8 mouse cellular contexts compared by ENCODE assay signal in genomic region chr4:155562725-155563399, GRCm38 (mm10). TPM values are rescaled to one million over a fixed set of nuclear protein-coding genes. Genes with fewer than 3 reads are reported as not detected.
DNase-seq lines count a peak whose midpoint lies in the region; ATAC-seq and TF ChIP-seq lines count a peak whose summit lies in the region.

No protein-coding gene starts in this region.

- H3K36me3 ChIP-seq in ES-E14 (ENCODE audit: control insufficient read depth, insufficient read depth, low read length, poor library complexity, severe bottlenecking) = peaks cover 24% of the 10 kb centered on the region
- H3K36me3 ChIP-seq in forebrain, embryonic 13.5 days (ENCODE audit: poor library complexity, severe bottlenecking) = peaks cover 39% of the 10 kb centered on the region
- peaks cover 30% of the 10 kb centered on the region for H3K36me3 ChIP-seq in lung, embryonic 15.5 days

- intact Hi-C loops in heart, postnatal 25 days (cut with DNase I) = no loop called here

- peak overlapping the region; percentile 9; the same call in 1 of the 2 replicates for H3K9ac ChIP-seq in ES-E14 (ENCODE audit: insufficient read depth, low read depth, low read length, poor library complexity, severe bottlenecking)
- H3K9ac ChIP-seq in forebrain, embryonic 13.5 days = peak overlapping the region; percentile 58
- H3K9ac ChIP-seq in lung, embryonic 15.5 days = peak overlapping the region; percentile 32

- H3K9me3 ChIP-seq in ES-E14 (ENCODE audit: control insufficient read depth, insufficient read depth, low read depth, low read length) = no peaks in the 10 kb centered on the region
- H3K9me3 ChIP-seq in forebrain, embryonic 13.5 days (replicated peaks) = no peaks in the 10 kb centered on the region
- H3K9me3 ChIP-seq in lung, embryonic 15.5 days = no peaks in the 10 kb centered on the region

- no peak for DNase-seq in ES-E14 (ENCODE audit: low read depth, low spot score)
- DNase-seq in cerebellum, adult 11-12 months = peak; percentile 82
- DNase-seq in heart, postnatal 25 days (ENCODE audit: low spot score) = peak; percentile 42
- peak; percentile 53 for DNase-seq in layer of hippocampus, adult 9-11 months
- DNase-seq in retina, embryonic 14.5 days (ENCODE audit: low spot score) = peak; percentile 47

- WGBS in forebrain, embryonic 13.5 days = 2% methylated on average over 19 of the region's 19 CpGs
- WGBS in lung, embryonic 15.5 days = 2% methylated on average over 19 of the region's 19 CpGs

- H3K27me3 ChIP-seq in forebrain, embryonic 13.5 days = no peaks in the 10 kb centered on the region
- H3K27me3 ChIP-seq in lung, embryonic 15.5 days = no peaks in the 10 kb centered on the region

- in situ Hi-C loops in ES-E14 (cut with MboI; ENCODE audit: low sequenced_read_pairs in 2 of 2, unreplicated experiment in 2 of 2) = no loop called here

- 0 out of 2 replicates have a peak, but pooled peaks have one; percentile 7 for ATAC-seq in forebrain, embryonic 13.5 days
- ATAC-seq in lung, embryonic 15.5 days (ENCODE audit: borderline replicate concordance, extremely low read depth, low FRiP score, low TSS enrichment) = peak; percentile 31; the same call in 1 of the 2 replicates
- no peak for ATAC-seq in granulocyte monocyte progenitor cell, adult 5-6 weeks (replicated peaks; ENCODE audit: poor library complexity, severe bottlenecking)

- no peak overlapping the region for H3K27ac ChIP-seq in ES-E14 (ENCODE audit: insufficient read depth, low read depth, low read length, poor library complexity, severe bottlenecking)
- peak overlapping the region; percentile 74 for H3K27ac ChIP-seq in forebrain, embryonic 13.5 days
- H3K27ac ChIP-seq in lung, embryonic 15.5 days = peak overlapping the region; percentile 94

- H3K4me3 ChIP-seq in ES-E14 (ENCODE audit: insufficient read depth in 1 of 2, low read depth in 1 of 2, low read length in 2 of 2, poor library complexity in 1 of 2, severe bottlenecking in 1 of 2) = peak overlapping the region in 1 of 2 experiments; percentile 32; a peak in 2 of 4 replicates
- H3K4me3 ChIP-seq in forebrain, embryonic 13.5 days = peak overlapping the region; percentile 65
- H3K4me3 ChIP-seq in lung, embryonic 15.5 days = peak overlapping the region; percentile 91

- H3K4me2 ChIP-seq in forebrain, embryonic 13.5 days = peak overlapping the region; percentile 85
- peak overlapping the region; percentile 89 for H3K4me2 ChIP-seq in lung, embryonic 15.5 days

- peaks cover 6 to 15% of the 10 kb centered on the region in 2 experiments; a peak in 3 of 4 replicates for H3K4me1 ChIP-seq in ES-E14 (ENCODE audit: control insufficient read depth in 2 of 2, insufficient read depth in 2 of 2, low read length in 2 of 2, poor library complexity in 1 of 2)
- H3K4me1 ChIP-seq in forebrain, embryonic 13.5 days = peaks cover 36% of the 10 kb centered on the region
- H3K4me1 ChIP-seq in lung, embryonic 15.5 days = peaks cover 44% of the 10 kb centered on the region

TF ChIP-seq in ES-E14, 5 proteins besides CTCF, POLR2A, EP300 and RAD21:
- peak; percentile 81 for TF ChIP-seq ZNF384 (IDR thresholded peaks at IDR 0.05; ENCODE audit: low read depth, low read length)
- TF ChIP-seq CHD2 (IDR thresholded peaks at IDR 0.05; ENCODE audit: low read depth, low read length) = no peak
- TF ChIP-seq ZC3H11A (IDR thresholded peaks at IDR 0.05; ENCODE audit: borderline replicate concordance, low read depth, low read length) = no peak
- no peak for TF ChIP-seq HCFC1 (IDR thresholded peaks at IDR 0.05; ENCODE audit: borderline replicate concordance, insufficient read depth, low read length)
- no peak for TF ChIP-seq MAFK (IDR thresholded peaks at IDR 0.05; ENCODE audit: insufficient read depth, low read depth, low read length)

RNA-seq across cellular contexts. Expression of gene Nadk, which starts 0.7 kb away (rescaled TPM):
- 73.5 and 88.5 TPM in 2 replicates for total RNA-seq in ES-E14 (2012; rRNA removed)
- polyA plus RNA-seq in forebrain, embryonic 13.5 days (2015; fragmentation: Nextera tagmentation; extraction: Ambion mirVana) = 88.7 and 91.9 TPM in 2 replicates
- total RNA-seq in heart, postnatal 25 days (2021) = 10 to 100 TPM; 36.6 to 37.3 TPM
- polyA plus RNA-seq in lung, embryonic 15.5 days (2015; fragmentation: Nextera tagmentation; extraction: Ambion mirVana) = 76.3 and 77.6 TPM in 2 replicates
- 70.8 and 90.6 TPM in 2 replicates for total RNA-seq in granulocyte monocyte progenitor cell, adult 5-6 weeks (2014; fragmentation: Nextera tagmentation)
- total RNA-seq in granulocyte monocyte progenitor cell, adult 5-6 weeks (2017) = 74.1 and 76.1 TPM in 2 replicates

RNA-seq across cellular contexts. Expression of gene Slc35e2, which starts 38.4 kb away (rescaled TPM):
- total RNA-seq in ES-E14 (2012; rRNA removed) = 25.5 and 33.5 TPM in 2 replicates
- 10.6 and 10.7 TPM in 2 replicates for polyA plus RNA-seq in forebrain, embryonic 13.5 days (2015; fragmentation: Nextera tagmentation; extraction: Ambion mirVana)
- total RNA-seq in heart, postnatal 25 days (2021) = 1 to 10 TPM; 7.8 to 7.9 TPM
- polyA plus RNA-seq in lung, embryonic 15.5 days (2015; fragmentation: Nextera tagmentation; extraction: Ambion mirVana) = 6.4 and 6.5 TPM in 2 replicates
- total RNA-seq in granulocyte monocyte progenitor cell, adult 5-6 weeks (2014; fragmentation: Nextera tagmentation) = 10.4 and 16.8 TPM in 2 replicates
- total RNA-seq in granulocyte monocyte progenitor cell, adult 5-6 weeks (2017) = 6.9 and 10.3 TPM in 2 replicates
